Mouse (Mus musculus) embryo, embryonic 9.5 days (tissue): ENCODE data around the gene Nprl2.

Source experiments
- DNase-seq: peaks from one replicate; pipeline ENCODE4 v3.0.0-alpha.2; 2017; ENCODE audit errors: extremely low spot score

Gene Nprl2

DNA sequence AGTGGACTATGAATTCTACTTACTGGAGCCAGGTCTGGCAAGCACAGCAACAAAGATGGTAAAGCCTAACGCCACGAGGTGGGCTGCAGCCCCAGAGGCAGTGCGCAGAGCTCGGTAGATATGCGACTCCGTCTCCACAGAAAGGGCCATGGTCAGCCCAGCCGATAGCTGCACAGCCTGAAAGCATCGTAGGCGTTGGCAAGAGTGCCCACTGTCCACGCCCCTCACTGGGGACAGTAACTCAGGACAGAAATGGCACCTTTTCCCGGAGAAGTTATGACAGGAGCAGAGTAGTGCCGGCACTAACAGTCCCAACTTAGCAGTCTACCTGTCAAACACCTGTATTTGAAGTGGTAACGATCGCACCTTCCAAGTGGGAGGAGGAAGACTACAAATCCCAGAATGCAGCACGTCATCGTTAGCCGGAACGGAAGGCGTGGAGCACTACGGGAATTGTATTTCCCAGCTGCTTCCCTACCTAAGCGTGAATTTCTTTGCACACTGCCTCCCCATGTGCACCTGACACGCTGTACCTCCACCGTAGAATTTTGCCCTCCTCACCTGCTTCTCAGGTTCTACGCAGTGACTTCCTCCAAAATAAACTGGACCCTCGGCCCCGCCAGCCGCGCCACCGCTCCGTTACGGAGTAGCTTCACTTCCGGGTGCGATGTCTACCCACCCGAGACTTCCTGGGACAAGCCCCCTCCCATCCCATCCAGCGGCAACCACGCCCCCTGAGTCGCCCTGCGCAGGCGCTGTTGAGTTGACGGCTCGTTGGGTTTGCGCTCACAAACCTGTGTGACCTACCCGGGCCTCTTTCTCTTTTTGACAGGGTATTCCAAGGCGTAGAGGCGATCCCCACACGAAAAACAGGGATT lies at the start of gene Nprl2, which contains the start of gene Cyb561d2:
Gene Nprl2 (plus strand): TSS at position 753 of the 878 bp plus-strand sequence.
Gene Cyb561d2 (minus strand): TSS at position 720 of the 878 bp plus-strand sequence.
- peak; percentile 96 for DNase-seq

DNA sequence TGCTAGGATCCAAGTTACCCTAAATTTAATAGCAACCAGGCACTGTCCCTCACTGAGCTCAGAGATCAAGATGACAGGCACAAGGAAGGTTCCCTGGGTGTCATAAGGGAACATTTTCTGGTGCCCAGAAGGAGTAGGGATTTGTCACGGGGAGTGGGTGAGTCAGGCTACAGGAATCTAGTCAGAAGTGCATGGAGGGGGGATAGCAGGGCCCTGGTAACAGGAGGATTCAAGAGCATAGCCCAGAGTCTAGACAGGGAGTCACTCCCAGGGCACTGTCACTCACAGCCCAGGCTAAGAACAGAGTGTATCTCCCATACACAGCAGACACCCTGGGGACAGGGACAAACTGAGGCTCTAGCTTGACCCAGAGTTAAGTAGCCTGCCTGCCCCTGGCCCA lies 48.5 kb upstream of the Nprl2 start:
- DNase-seq: no peak

DNA sequence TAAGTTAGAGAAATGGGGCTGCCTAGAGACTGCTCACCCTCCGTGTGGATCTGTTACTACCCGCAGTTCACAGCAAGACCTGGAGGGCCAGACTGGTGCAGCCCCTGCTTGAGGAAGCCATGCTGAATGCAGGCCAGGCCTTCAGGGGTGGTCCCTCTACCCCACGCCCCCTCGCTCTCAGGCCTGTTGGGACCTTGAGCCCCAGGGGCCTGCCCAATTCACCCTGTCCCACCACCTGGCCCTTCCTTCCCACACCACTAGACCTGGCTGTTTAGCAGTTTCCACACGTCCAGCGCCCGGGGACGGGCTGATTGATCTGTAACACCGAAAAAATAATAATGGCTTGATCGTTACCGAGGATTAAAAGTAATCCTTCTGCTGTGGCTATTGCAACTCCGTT lies 47.8 kb upstream of the Nprl2 start:
- no peak for DNase-seq

DNA sequence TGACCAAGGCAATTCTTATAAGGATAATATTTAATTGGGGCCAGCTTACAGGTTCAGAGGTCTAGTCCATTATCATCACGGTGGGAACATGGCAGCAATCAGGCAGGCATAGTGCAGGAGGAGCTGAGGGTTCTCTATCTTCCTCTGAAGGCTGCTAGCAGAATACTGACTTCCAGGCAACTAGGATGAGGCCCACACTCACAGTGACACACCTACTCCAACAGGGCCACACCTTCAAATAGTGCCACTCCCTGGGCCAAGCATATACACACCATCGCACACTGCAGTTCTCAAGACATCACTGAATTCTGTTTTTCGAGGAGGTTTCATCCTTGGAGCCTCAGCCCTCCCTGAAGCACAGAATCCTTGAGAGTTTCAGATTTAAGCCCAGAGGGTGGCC lies 45.7 kb upstream of the Nprl2 start:
- DNase-seq: no peak

DNA sequence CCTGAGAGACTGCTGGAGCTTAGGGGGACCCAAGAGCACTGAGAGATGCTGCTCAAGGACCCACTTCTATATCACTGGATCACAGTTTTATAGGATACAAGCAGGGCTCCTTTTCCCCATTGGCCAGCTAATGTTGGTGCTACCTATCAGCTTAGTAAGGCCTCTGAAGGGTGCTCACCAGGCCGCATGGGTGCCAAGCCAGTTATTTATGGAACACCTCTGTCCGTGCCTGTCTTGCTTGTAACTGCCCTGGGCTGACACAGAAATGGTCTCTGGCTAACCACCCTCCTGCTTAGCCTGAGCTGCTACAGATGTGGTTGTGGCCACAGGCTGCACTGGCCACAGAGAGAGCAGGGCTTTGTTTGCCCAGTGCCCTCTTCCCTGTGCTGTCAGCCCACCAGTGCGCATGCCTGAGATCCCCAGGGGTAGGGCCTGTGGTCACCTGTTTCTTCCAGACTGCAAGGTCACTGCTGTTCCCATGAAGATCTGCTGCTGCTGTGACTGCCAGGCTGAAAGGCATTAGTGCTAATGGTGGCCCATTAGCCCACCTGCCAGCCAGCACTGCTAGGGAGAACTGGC lies 41.2 kb upstream of the Nprl2 start:
- no peak for DNase-seq

DNA sequence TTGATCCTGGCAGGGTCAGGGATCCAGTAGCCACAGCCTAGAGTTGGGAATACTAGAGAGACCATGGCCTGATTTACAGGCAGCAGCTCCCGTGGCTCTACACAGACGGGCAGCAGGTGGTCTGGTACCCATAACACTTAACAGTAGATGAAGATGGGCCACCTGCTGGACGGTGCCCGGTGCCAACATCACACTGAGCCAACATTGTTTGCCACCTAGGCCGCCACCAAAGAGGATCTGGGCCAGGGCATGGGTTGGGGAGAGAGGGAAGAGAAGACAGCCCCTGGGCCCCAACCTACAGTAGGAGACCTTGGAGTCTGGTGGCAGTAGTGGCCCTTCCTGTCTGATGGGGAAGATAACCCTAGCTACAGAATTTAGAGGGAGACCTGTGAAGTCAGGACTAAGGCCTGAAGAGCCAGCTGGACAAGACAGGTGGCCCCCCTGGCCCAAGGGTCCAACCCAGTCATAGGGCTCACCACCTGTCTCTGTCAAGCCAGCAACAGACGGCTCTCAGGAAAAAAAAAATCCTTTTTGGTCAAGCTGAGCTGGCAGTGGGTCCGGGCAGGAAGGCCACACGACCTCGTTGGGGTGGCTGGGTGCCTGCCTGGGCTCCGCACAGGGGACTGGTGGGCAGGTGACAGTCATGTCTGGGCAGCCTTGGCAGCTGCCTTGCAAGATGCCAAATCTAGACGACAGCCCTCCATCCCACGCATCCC lies 39.7 kb upstream of the Nprl2 start:
- no peak for DNase-seq

DNA sequence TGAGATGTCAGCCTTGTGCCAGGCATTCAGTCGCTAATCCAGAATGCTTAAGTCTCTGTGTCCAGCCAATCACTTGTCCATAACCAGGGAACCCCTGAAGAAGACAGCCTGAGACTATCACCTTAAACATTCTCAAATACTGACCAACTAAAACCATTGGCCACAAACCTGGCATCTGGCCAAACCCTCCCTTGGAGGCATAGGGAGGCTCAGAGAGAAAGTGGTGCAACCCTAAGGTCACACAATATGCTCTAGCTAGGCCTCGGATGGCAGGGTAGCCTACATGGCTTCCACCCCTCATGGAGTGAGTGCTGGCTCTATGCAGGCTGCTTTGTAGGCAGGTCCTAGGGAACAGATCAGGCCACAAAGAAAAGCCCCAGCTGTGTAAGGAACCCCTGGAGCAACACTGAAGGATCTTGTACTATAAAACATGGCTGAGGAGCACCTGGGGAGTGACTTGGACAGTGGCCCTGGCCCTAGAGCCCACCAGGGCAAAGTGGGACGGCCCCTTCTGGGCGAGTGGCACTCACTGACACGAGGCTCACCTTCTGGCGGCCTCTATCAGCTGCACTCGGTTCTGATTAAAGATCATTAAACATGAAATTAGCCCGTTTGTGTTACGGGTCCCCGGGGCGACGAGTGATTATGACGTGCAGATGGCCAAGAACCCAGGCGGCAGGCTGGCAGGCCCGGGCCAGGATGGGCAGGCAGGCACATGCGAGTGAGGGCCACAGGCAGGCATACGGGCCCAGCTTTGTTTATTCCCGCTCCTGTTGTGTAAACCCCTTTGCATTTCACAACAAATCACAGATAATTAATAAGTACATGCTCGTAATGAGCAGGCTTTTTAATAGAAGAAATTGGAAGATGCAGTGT lies 37.1 kb upstream of the Nprl2 start:
- DNase-seq: no peak

DNA sequence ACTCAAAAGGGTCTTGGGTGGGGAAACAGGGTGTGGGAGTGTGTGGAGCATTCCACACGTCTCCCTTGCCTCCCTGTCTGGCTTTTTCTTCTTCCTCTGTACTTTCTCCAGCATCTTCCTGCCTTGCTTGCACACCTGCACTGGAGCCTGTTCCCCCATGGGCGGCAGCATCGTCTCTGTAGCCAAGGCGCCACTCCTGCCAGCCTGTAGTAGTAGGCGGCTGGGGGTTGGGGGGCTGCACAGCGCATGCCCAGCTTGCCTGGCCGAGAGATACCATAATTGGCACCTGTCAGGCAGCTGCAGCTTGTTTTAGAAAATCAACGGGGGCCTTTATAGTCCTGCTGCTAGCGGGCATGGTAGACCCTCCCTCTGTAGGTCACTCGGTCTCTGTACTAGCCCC lies 33.8 kb upstream of the Nprl2 start:
- no peak for DNase-seq

DNA sequence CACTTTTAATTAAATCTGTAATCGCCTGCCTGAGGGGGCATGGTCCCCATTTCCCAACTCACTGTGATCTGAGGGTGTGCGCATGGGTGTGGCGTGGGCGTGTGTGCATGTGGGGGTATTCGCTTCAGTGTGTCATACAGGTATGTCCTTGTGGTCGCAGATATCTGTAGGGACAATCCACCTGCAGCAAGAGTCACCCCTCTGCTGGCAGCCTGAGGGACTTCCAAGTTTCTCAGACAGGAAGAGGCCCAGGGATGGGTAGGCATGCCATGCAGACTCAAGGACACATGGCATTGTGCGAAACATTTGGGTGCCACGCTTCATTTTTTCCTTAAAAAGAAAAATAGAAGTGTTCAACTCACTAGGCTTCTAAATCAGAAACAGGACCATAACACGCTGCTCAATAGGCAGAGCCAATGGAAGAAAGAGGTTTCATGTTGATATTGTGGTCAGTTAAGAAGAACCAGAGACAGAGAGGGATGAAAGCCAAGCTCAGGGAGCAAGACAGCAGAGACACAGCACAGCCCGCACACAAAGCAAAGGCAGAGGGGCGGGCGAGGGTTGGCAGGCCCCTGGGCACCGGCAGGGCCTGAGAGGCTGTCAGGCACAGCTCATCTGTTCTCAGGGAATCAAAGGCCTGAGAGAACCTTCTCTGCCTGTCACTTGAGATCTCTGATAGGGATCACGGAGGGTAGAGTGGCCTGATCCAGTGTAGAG lies 31.5 kb upstream of the Nprl2 start:
- DNase-seq: no peak

DNA sequence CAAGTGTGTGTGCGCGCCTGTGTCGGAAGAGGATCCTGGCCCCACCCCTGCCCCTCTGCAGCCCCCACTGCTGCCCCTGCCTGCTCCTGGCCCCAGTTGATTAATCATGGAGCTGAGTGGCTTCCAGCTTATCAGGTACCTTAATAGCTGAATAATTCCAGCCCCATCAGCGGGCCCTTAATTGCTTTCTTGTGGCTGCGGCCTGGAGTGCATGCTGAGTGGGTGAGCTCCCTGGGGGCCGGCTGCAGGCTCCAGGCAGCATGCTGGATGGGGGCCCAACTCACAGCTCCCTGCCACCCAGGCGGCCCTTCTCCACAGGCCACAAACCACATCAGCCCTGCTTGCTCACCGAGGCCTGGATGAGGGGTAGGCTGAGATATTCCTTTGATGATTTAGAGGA lies 30.6 kb upstream of the Nprl2 start:
- no peak for DNase-seq

DNA sequence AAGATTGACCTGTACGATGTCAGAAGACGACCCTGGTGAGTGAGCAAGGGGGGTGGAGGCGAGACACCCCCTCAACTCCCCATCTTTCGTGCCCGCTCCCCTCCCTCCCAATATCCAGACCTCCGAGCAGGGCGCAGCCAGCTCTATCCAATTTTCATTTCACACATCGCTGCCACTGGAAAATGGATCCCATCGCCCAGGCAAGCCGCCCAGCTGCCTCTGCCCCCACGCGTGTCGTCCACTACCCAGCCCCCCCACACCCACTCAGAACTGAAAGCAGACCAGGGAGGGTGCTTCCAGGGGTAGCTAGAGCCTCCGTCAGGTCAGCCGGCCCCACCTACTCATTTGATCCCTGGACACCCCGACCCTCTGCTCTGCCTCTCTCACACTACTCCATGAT lies 29.7 kb upstream of the Nprl2 start:
- DNase-seq: no peak

DNA sequence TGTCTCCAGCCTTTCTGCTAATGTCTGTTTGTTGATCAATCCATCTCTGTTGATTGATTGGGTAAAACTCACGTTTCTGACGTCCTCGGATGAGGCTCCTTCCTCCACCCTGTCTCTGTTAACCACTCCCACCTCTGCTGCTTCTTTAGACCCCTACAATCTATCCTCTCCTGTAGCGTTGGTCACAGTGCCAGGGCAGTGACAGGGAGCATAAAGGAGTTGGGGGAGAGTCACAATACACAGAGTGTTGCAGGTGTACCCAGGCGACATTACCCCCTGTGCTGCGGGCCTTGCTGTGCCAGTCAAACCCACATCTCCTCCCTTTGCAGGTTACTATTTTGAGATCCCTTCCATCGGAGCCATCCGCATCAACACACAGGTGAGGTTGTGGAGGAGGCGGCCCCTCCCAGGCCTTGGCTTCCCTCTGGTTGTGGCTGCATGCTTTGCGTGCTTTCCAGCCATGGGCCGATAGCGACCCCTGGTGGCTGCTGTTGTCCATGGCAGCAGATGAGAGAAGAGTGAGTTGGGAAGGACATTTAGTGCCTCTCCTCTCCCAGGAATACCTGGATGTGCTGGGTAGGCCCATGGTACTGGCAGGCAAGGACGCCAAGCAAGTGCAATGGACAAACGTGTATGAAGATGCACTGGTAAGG lies 27.6 kb upstream of the Nprl2 start:
- DNase-seq: peak; percentile 86

DNA sequence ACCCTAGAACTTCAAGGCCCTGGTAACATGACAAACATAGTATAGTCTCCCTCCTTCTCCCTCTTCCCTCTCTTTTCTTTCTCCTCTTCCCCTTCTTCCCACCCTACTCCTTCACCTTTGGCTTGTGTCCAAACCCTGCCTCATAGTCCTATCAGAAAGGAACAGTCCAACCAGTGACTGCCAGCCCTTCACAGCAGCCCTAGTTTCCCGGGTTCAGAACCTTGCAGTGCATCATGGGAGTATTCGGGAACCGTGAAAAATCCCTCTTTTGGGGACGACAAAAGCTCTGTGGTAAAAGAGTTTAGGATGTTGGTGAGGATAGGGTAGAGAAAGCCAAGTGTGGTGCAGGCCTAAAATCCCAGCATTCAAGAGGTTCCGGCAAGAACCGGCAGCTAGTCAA lies 21.7 kb upstream of the Nprl2 start:
- no peak for DNase-seq

DNA sequence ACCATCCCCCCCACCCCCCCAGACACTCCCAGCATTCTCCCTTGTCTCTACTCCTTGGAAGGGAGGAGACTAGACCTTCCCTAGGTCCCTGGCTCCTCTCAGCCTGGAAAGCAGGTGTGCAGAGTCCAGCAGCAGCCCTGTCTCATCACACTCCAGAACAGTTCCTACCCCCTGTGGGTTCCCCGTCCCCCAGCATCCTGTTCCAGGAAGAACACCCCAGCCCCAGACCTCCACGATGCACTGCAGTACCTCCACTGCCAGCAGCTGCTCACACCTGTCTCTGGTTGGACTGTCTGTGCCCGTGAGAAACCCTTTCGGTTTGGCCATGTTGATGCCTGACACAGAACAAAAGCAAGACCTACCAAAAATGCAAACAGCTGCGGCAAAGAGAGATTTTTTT lies 20.8 kb upstream of the Nprl2 start:
- no peak for DNase-seq

DNA sequence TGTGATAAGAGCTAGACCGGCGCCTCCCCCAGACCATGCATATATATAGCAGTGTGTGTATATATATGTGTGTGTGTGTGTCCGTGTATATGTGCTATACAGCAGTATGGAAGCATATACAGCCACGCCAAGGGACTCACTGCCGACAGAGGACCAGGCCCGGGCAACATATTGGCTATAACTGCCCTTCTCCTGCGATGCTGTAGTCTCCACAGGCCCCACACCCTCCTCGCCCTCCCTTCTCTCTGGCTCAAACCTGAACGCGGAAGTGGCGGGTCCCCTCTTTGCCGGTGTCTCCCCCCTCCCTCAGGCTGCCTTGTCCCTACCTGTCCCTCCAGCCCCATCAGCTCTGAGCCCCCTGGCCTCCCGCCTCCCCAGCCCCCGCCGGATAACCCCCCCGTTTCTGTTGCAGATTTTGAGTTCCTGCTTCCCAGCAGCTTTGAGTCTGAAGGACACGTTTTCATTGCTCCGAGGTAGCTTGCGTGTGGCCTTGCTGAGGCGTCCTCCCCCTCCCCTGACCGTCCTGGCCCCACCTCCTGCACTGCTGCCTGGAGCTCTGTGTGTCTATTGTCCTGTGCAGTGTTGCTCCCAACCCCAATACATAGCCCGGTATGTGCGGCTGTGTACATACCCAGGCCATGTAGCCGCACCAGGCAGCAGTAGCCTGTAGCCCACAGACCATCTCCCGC lies 20.2 kb upstream of the Nprl2 start:
- peak; percentile 33 for DNase-seq

DNA sequence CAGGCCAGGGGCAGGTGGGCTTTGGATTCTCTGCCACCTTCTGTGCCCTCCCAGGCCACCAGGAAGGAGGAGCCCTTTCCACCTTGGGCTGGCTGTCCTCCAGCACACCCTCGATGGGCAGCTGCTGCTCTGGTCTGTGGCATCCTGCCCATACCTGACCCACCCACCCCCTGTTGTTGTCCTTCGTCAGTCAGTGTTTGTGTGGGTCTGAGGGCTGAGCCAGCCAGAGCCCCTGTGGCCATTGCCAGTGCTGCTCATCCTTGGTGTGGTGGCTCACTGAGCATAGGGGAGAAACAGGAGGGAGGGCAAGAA lies 19.7 kb upstream of the Nprl2 start:
- no peak for DNase-seq

DNA sequence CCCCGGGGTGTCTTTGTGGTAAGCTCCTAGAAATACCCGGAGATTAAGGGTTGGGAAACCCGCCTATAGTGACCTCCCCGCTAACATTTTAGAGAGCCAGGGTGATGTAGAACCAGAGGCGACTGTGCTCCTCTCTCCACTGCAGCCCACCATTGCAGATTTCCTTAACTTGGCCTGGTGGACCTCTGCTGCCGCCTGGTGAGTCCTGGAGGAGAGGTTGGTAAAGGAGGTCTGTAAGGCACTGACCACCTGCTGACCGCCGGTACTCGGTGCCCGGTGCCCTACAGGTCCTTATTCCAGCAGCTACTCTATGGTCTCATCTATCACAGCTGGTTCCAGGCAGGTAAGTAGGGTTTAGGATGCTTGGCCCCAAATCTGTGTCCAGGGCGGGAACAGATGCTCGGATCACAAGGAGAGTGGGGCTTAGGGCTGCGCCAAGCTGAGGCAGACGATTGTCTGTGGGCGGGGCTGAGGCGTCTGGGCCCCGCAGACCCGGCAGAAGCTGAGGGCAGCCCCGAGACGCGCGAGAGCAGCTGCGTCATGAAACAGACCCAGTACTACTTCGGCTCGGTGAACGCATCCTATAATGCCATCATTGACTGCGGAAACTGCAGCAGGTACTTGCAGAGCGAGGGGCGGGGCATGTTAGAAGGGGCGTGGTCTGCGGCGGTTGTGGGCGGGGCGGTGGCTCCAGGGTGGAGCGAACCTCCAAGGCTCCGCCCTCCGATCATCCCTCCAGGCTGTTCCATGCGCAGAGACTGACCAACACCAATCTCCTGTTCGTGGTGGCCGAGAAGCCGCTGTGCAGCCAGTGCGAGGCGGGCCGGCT lies 15.6 kb upstream of the Nprl2 start:
- DNase-seq: peak; percentile 95

DNA sequence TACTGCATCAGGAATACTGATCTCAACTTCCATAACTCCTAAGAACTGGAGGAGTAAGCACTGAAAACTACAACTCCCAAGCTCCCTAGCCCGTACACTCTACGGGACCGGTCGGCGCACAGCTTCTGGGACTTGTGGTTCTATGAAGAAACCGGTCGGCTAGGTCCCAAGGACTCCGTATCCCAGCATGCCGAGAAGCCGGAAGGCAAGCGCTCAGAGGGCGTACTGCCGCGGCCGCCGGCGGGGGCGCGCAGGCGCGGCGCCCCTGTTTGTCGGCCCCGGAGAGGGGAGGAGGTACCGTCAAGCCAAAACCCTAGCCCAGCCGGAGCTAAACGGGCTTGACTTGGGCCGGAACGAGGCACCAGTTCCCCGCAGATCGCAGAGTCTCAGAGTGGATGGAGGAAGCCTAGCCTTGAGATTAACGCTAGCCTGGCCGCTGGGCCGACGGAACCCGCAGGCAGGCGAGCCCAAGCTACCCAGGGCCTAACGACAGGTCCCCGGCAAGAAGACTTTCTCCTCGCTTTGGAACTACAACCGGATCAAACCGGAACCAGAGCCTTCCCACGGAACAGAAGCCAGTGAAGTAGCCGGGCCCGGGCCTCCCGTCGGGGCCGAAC lies 8.1 kb upstream of the Nprl2 start, which contains the start of gene Tmem115:
Gene Tmem115 (plus strand): TSS at position 155 of the 617 bp plus-strand sequence.
- DNase-seq: peak; percentile 87
